Mouse (Mus musculus) small intestine, adult 2 months (tissue): ENCODE results near the gene Batf.

Experiments
- CTCF ChIP-seq: fragments of 200-500 bp; IDR thresholded peaks from 2 replicates; pipeline ENCODE4 v1.5.1; 2012; ENCODE audit warnings: low read depth, mild to moderate bottlenecking, control low read depth, inconsistent platforms, low read length, moderate library complexity, mixed read lengths; ENCODE audit not compliant: insufficient replicate concordance, insufficient read length; ENCODE audit errors: extremely low read depth
- POLR2A ChIP-seq: fragments of 200-500 bp; IDR thresholded peaks from 2 replicates; pipeline ENCODE4 v1.6.1; 2012; ENCODE audit warnings: low read depth, mild to moderate bottlenecking, control low read depth, inconsistent platforms, low read length, moderate library complexity

DNA sequence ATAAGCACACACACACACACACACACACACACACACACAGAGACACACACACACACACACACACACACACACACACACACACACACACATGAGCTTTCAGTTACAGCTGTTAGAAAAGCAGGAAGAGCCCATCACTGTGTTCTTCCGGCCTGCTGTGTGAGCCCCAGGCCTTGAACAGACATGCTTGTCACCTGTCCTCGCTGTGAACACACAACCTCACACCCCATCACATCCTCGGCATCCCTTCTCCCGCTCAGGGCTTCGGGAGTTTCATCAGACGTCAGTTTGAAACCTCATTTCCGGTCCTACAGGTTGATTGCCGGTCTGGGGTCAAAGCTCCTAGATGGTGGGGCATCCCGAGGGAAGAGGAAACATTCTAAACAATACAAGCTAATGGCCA, 48.5 kb upstream of the Batf start:
- TF ChIP-seq CTCF (no peak), POLR2A (no peak)
